Comparison of ENCODE assay signal across 10 mouse cellular contexts in the genomic region with DNA sequence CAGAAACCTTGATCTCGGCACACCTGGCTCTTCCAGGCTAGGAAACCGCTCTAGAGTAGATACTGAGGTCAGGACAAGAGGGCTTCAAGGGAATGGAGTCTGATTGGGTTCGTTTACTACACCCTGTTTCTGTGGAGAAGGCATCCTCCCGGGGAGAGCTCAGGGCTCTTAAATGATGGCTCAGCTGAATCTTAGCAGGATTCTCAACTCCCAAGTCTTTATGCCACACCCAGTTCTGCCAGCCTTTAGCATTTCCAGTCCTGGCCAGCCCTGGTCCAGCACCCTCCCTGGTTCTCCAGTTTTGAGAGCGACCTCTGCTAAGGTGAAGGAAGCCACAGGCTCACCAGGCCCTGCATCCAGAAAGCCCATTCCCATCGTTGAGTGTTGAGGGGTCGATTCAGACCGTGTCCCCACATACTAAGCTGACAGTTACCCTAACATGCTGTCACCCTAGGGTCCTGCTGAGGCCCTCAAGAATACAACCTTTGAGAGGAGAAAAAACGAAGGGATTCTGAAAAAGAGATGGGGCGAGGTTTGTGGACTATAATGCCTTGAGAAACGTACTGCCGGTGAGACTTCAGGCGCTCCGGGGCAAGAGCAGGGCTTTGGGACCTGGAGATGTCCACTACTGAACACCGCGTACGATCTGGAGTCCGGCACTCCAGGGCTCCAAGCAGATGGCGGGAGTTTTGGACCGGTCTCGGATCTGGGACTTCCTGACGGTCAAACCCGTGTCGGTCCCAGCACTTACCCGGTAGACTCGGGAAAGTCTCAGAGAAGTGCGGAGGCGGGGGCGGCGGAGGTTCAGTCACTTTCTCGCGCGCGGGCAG. TPM values are rescaled to one million over a fixed set of nuclear protein-coding genes. Genes with fewer than 3 reads are reported as not detected.
DNase-seq lines count a peak whose midpoint lies in the region; ATAC-seq and TF ChIP-seq lines count a peak whose summit lies in the region.
"Had no signal": no experiment of that assay in that cellular context is flagged by ENCODE, and none has a peak within 500 bp of the region (broad histone marks: within the 10 kb centered on the region; RNA-seq: fewer than 3 reads in every experiment).

No protein-coding gene starts in this region.

- H3K36me3 ChIP-seq in kidney, embryonic 16.5 days (ENCODE audit: insufficient read depth, low read length): no peaks in the 10 kb centered on the region
- no peaks in the 10 kb centered on the region for H3K36me3 ChIP-seq in forebrain, embryonic 12.5 days (replicated peaks)
- no peaks in the 10 kb centered on the region for H3K36me3 ChIP-seq in limb, embryonic 11.5 days (ENCODE audit: control insufficient read depth, insufficient read depth, low read length)
- no peaks in the 10 kb centered on the region for H3K36me3 ChIP-seq in neural tube, embryonic 13.5 days

- ATAC-seq in kidney, embryonic 16.5 days (ENCODE audit: low FRiP score, low TSS enrichment): no peak
- no peak for ATAC-seq in forebrain, embryonic 12.5 days (ENCODE audit: low FRiP score)
- no peak for ATAC-seq in limb, embryonic 11.5 days (ENCODE audit: insufficient number of reproducible peaks, low FRiP score, low TSS enrichment, low read depth)
- no peak for ATAC-seq in neural tube, embryonic 13.5 days (ENCODE audit: low read depth)

- peak overlapping the region; percentile 84 for H3K4me2 ChIP-seq in kidney, embryonic 16.5 days (replicated peaks; ENCODE audit: low read depth, low read length)
- peak overlapping the region; percentile 66 for H3K4me2 ChIP-seq in forebrain, embryonic 12.5 days
- H3K4me2 ChIP-seq in limb, embryonic 11.5 days (ENCODE audit: low read depth, severe bottlenecking): peak overlapping the region; percentile 69; the same call in 1 of the 2 replicates
- H3K4me2 ChIP-seq in neural tube, embryonic 13.5 days: peak overlapping the region; percentile 90

- TF ChIP-seq POLR2A in lung, adult 2 months (IDR thresholded peaks at IDR 0.05; ENCODE audit: borderline replicate concordance, extremely low read depth, low read depth, low read length): no peak

- H3K4me3 ChIP-seq in kidney, embryonic 16.5 days (ENCODE audit: low read length): peak overlapping the region; percentile 48
- peak overlapping the region; percentile 50 for H3K4me3 ChIP-seq in forebrain, embryonic 12.5 days (replicated peaks)
- H3K4me3 ChIP-seq in limb, embryonic 11.5 days (ENCODE audit: low read depth, low read length): peak overlapping the region; percentile 21; the same call in 1 of the 2 replicates
- H3K4me3 ChIP-seq in neural tube, embryonic 13.5 days: peak overlapping the region; percentile 55
- H3K4me3 ChIP-seq in lung, adult 2 months (replicated peaks; ENCODE audit: extremely low read depth, low read depth, low read length): no peak overlapping the region

- no peaks in the 10 kb centered on the region for H3K9me3 ChIP-seq in kidney, embryonic 16.5 days (ENCODE audit: low read length)
- no peaks in the 10 kb centered on the region for H3K9me3 ChIP-seq in forebrain, embryonic 12.5 days
- no peaks in the 10 kb centered on the region for H3K9me3 ChIP-seq in limb, embryonic 11.5 days (ENCODE audit: control insufficient read depth, low read length)
- no peaks in the 10 kb centered on the region for H3K9me3 ChIP-seq in neural tube, embryonic 13.5 days

- H3K4me1 ChIP-seq in kidney, embryonic 16.5 days (ENCODE audit: insufficient read depth, low read length): peaks cover 12% of the 10 kb centered on the region
- peaks cover 19% of the 10 kb centered on the region for H3K4me1 ChIP-seq in forebrain, embryonic 12.5 days
- H3K4me1 ChIP-seq in limb, embryonic 11.5 days (ENCODE audit: control insufficient read depth, insufficient read depth, low read length): peaks cover 8% of the 10 kb centered on the region
- peaks cover 46% of the 10 kb centered on the region for H3K4me1 ChIP-seq in neural tube, embryonic 13.5 days (replicated peaks)
- 0 out of 2 replicates have a peak, but pooled peaks cover 2% of the 10 kb centered on the region for H3K4me1 ChIP-seq in lung, adult 2 months (ENCODE audit: control insufficient read depth, insufficient read depth, low read length)

- no peak overlapping the region for H3K27ac ChIP-seq in kidney, embryonic 16.5 days (ENCODE audit: low read length)
- H3K27ac ChIP-seq in forebrain, embryonic 12.5 days: no peak overlapping the region
- H3K27ac ChIP-seq in limb, embryonic 11.5 days (replicated peaks; ENCODE audit: low read depth, low read length): no peak overlapping the region
- H3K27ac ChIP-seq in neural tube, embryonic 13.5 days (replicated peaks): peak overlapping the region; percentile 78
- H3K27ac ChIP-seq: liver, embryonic 14.5 days had no signal

- peaks cover 87% of the 10 kb centered on the region for H3K27me3 ChIP-seq in kidney, embryonic 16.5 days (ENCODE audit: insufficient read depth, low read length)
- H3K27me3 ChIP-seq in forebrain, embryonic 12.5 days: peaks cover 94% of the 10 kb centered on the region
- peaks cover 82% of the 10 kb centered on the region for H3K27me3 ChIP-seq in limb, embryonic 11.5 days (ENCODE audit: control insufficient read depth, insufficient read depth, low read length)
- peaks cover 82% of the 10 kb centered on the region for H3K27me3 ChIP-seq in neural tube, embryonic 13.5 days

- H3K9ac ChIP-seq in kidney, embryonic 16.5 days (replicated peaks; ENCODE audit: low read length): no peak overlapping the region
- H3K9ac ChIP-seq in forebrain, embryonic 12.5 days: peak overlapping the region; percentile 56; the same call in 1 of the 2 replicates
- no peak overlapping the region for H3K9ac ChIP-seq in limb, embryonic 11.5 days (ENCODE audit: low read length)
- peak overlapping the region; percentile 79 for H3K9ac ChIP-seq in neural tube, embryonic 13.5 days
- H3K9ac ChIP-seq: liver, embryonic 14.5 days had no signal

- 3% methylated on average over 34 of the region's 34 CpGs for WGBS in kidney, embryonic 16.5 days
- 3% methylated on average over 34 of the region's 34 CpGs for WGBS in forebrain, embryonic 12.5 days
- whole genome bisulfite sequencing in limb, embryonic 11.5 days: 3% methylated on average over 34 of the region's 34 CpGs
- WGBS in neural tube, embryonic 13.5 days: 2% methylated on average over 34 of the region's 34 CpGs
- WGBS in lung, adult 2 months: 5% methylated on average over 34 of the region's 34 CpGs

- no peak for DNase-seq in kidney, adult 18-20 months
- DNase-seq in limb, embryonic 11.5 days (ENCODE audit: low spot score): peak; percentile 51
- DNase-seq in right cerebral cortex, adult 18-20 months: no peak
- no peak for DNase-seq in retina, postnatal 1 day
- no peak for DNase-seq in lung, adult 2 months
- DNase-seq: thymus, postnatal 36 days had no signal

- no peak for TF ChIP-seq CTCF in lung, adult 2 months (IDR thresholded peaks at IDR 0.05; ENCODE audit: insufficient read depth, low read length)

RNA-seq across cellular contexts. Expression of a gene that starts 1.4 kb away (rescaled TPM):
- 0.08 TPM in 1 of 2 replicates, not detected in the other for polyA plus RNA-seq in kidney, embryonic 16.5 days (2015; fragmentation: Nextera tagmentation; extraction: Ambion mirVana)
- 1.1 and 1.2 TPM in 2 replicates for polyA plus RNA-seq in forebrain, embryonic 12.5 days (2016; fragmentation: Nextera tagmentation; extraction: Ambion mirVana)
- polyA plus RNA-seq in limb, embryonic 11.5 days (2014; fragmentation: Nextera tagmentation; extraction: Ambion mirVana): 0.04 TPM in 1 of 2 replicates, not detected in the other
- polyA plus RNA-seq in neural tube, embryonic 13.5 days (2015; fragmentation: Nextera tagmentation; extraction: Ambion mirVana): 11.2 and 16.1 TPM in 2 replicates
- 0.02 TPM in 1 of 2 replicates, not detected in the other for polyA plus RNA-seq in lung, adult 2 months (2012; rRNA removed)
- polyA plus RNA-seq: liver, embryonic 14.5 days had no signal

RNA-seq across cellular contexts. Expression of a gene that starts 15.2 kb away (rescaled TPM):
- 0.42 and 0.71 TPM in 2 replicates for polyA plus RNA-seq in kidney, embryonic 16.5 days (2015; fragmentation: Nextera tagmentation; extraction: Ambion mirVana)
- polyA plus RNA-seq in forebrain, embryonic 12.5 days (2016; fragmentation: Nextera tagmentation; extraction: Ambion mirVana): 0.10 TPM in 1 of 2 replicates, not detected in the other
- polyA plus RNA-seq in limb, embryonic 11.5 days (2014; fragmentation: Nextera tagmentation; extraction: Ambion mirVana): 0.40 and 0.81 TPM in 2 replicates
- polyA plus RNA-seq in neural tube, embryonic 13.5 days (2015; fragmentation: Nextera tagmentation; extraction: Ambion mirVana): 0.15 and 0.25 TPM in 2 replicates
- 2.2 and 4.9 TPM in 2 replicates for polyA plus RNA-seq in lung, adult 2 months (2012; rRNA removed)

RNA-seq across cellular contexts. Expression of a gene that starts 31.0 kb away (rescaled TPM):
- 0.16 and 0.41 TPM in 2 replicates for polyA plus RNA-seq in kidney, embryonic 16.5 days (2015; fragmentation: Nextera tagmentation; extraction: Ambion mirVana)
- polyA plus RNA-seq in forebrain, embryonic 12.5 days (2016; fragmentation: Nextera tagmentation; extraction: Ambion mirVana): 0.24 and 0.37 TPM in 2 replicates
- not detected in 2 replicates for polyA plus RNA-seq in limb, embryonic 11.5 days (2014; fragmentation: Nextera tagmentation; extraction: Ambion mirVana)
- 0.08 and 0.17 TPM in 2 replicates for polyA plus RNA-seq in neural tube, embryonic 13.5 days (2015; fragmentation: Nextera tagmentation; extraction: Ambion mirVana)
- polyA plus RNA-seq in lung, adult 2 months (2012; rRNA removed): not detected in 2 replicates
- polyA plus RNA-seq: liver, embryonic 14.5 days had no signal

RNA-seq across cellular contexts. Expression of a gene that starts 51.7 kb away (rescaled TPM):
- polyA plus RNA-seq in kidney, embryonic 16.5 days (2015; fragmentation: Nextera tagmentation; extraction: Ambion mirVana): 118 TPM in 2 replicates
- 141 and 142 TPM in 2 replicates for polyA plus RNA-seq in forebrain, embryonic 12.5 days (2016; fragmentation: Nextera tagmentation; extraction: Ambion mirVana)
- polyA plus RNA-seq in limb, embryonic 11.5 days (2014; fragmentation: Nextera tagmentation; extraction: Ambion mirVana): 149 and 155 TPM in 2 replicates
- 91.2 and 99.1 TPM in 2 replicates for polyA plus RNA-seq in neural tube, embryonic 13.5 days (2015; fragmentation: Nextera tagmentation; extraction: Ambion mirVana)
- polyA plus RNA-seq in lung, adult 2 months (2012; rRNA removed): 43.6 and 48.7 TPM in 2 replicates

Comparison
In these comparisons a context has a peak if more than half of its experiments do, and no peak if none do; other contexts are left out.
1. H3K9ac ChIP-seq: peak in forebrain, embryonic 12.5 days (single experiment) and neural tube, embryonic 13.5 days (single experiment); none in kidney, embryonic 16.5 days (single experiment) and limb, embryonic 11.5 days (single experiment).
2. Peak in every context shown above with its lines, with median percentiles within 50 percentile points of each other: H3K4me2 ChIP-seq.